Mouse (Mus musculus) stomach, postnatal 0 days (tissue): ENCODE results near the gene Ggta1.

Experiments
- CTCF ChIP-seq: IDR thresholded peaks from 2 replicates; pipeline ENCODE4 v1.5.1; 2016; ENCODE audit warnings: antibody characterized with exemption, low read depth, mild to moderate bottlenecking, moderate library complexity
- EP300 ChIP-seq: optimal IDR thresholded peaks from 2 replicates; pipeline ENCODE3; 2016; ENCODE audit warnings: antibody characterized with exemption

DNA sequence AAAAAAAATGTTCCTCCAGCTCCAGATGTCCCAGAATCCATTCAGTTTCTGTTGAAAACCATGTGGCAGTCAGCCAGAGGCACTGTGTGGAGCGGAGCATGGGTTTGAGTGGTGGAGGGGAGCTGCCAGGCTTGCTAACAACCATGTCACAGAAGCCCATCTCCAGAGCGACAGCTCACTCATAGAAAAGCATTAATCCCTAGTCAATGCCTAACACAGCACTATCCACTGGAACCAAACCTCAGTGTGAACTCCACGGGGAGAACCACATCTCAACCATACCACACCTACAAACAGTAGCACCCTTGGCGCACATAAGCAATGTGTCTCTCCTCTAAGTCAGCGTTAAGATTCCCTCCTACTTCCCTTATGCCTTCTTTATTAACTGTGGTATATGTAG lies 65.9 kb downstream of the Ggta1 start, which contains the start of gene 4930402F06Rik:
- no peak for TF ChIP-seq EP300
- no peak for TF ChIP-seq CTCF
